Mouse (Mus musculus): ENCODE data around the gene Abcb9.

Gene Abcb9

DNA sequence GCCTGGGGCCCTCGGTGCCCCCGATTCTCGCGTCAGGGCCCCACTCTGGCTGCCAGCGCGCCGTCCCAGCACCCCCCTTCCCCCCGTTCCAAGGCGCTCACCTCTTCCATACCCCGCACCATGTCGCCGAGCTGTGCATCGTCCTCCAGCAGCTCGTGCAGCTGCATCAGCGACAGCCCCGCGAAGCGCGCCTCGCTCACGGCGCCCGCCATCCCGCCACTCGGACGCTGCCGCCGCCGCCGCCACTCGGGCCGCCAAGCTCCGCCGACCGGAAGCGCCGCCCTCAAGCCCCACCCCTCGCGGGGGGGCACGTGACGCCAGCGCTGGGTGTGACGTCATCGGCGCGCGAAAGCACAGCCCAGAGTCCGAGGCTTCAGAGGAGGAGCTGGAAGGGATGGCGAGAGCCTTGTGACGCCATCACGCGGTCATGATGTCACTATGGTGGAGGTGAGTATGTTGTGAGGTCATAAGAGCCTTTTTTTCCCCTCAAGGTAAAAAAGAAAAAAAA, 63.5 kb downstream of the Abcb9 start, which contains the start of gene Vps37b:
Vps37b (minus strand) TSS at position 270 of the 508 bp plus-strand sequence.
- peak; percentile 90 for DNase-seq (ENCODE audit: low read depth, low spot score)

DNA sequence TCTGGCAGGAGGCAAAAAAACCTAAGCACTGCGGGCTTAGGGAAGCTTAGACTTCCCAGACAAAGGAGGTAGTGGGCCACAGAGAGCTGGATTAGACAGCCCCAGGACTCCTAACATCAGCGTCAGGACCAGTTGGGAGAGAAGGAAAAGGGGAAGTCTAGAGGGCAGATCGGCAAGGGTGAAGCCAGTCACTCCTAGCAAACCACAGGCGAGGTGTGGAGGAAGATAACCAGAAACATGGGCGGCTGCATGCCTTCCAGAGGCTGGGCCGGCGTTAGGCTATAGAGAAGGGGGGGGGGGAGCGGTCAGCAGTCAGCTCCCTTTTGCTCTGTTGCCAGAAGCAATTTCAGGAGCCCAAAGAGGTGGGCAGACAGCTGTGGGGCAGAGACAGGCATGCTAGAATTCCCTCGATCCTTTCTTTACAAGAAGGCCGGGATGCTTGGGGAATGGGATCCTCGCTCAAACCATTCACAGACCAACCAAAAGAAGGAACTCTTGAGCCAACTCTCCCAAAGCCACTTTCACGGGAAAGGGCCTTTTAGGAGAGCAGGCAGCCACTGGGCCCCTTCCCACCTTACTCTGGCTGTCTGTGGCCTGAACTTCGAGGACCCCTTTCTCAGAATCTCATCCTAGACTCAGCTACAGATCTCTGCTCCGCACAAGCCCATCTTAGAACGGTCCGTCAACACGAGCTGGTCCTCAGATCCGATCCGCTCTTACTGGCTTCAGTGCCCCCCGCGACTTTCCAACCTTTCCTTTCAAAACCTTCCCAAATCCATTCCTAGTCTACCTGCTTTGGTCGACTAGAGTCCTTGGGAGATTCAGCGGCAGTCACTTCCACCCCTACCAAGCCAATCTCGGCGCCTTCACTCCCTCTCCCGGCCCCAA, 64.3 kb downstream of the Abcb9 start:
- DNase-seq (ENCODE audit: low read depth, low spot score), result no peak

GRCm38 (mm10) chr5:124030386-124031067, 65.1 kb downstream of the Abcb9 start:
- no peak for DNase-seq (ENCODE audit: low read depth, low spot score)

- no peak for DNase-seq (ENCODE audit: low read depth, low spot score)
Measured at GRCm38 (mm10) chr5:124029220-124030035, 66.2 kb downstream of the Abcb9 start.

DNA sequence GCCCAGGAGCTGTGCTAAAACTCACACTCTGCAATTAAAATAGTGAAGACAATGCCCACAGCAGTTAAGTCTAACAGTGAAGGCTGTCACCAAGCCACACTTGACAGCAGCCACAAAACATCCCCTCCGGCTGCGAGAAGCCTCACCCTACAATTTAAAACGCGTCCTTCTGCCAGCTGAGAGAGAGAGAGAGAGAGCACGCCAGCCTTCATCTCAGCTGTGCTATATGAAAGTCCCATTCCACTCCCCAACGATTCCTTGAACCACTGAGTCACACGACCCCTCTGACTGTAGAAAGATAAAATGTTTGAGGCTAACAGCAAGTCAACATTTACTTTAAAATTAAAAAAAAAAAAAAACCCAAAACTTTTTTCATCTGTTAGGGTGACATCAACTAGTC, 66.9 kb downstream of the Abcb9 start:
- no peak for DNase-seq (ENCODE audit: low read depth, low spot score)

GRCm38 (mm10) chr5:124027702-124028470, 67.7 kb downstream of the Abcb9 start:
- DNase-seq (ENCODE audit: low read depth, low spot score), result no peak

GRCm38 (mm10) chr5:124026568-124026967, 69.0 kb downstream of the Abcb9 start:
- no peak for DNase-seq (ENCODE audit: low read depth, low spot score)

- no peak for DNase-seq (ENCODE audit: low read depth, low spot score)
Measured at GRCm38 (mm10) chr5:124025587-124026441, 69.8 kb downstream of the Abcb9 start.

DNA sequence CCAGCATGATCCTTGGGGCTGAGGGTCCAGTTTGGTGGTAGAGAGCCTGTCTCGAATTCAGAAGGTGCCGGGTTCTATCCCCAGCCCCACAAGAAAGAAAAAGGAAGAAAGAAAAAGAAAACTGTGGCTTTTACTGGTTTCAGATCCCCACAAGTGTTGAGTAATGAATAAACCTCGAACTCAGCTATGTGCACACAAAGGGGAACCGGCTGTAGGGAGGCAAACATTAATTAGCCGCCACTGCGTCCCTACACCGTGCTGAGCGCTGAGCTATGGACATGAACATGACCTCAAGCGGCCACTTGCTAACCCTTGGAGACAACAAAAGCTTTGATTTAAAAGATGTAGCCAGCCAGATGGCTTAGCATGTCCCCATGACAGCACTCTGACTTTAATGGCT, 70.5 kb downstream of the Abcb9 start:
- peak; percentile 52 for DNase-seq (ENCODE audit: low read depth, low spot score)

GRCm38 (mm10) chr5:124024677-124025076, 70.9 kb downstream of the Abcb9 start:
- DNase-seq (ENCODE audit: low read depth, low spot score), result no peak

- DNase-seq (ENCODE audit: low read depth, low spot score), result no peak
Measured at GRCm38 (mm10) chr5:124022365-124022764, 73.2 kb downstream of the Abcb9 start.

DNA sequence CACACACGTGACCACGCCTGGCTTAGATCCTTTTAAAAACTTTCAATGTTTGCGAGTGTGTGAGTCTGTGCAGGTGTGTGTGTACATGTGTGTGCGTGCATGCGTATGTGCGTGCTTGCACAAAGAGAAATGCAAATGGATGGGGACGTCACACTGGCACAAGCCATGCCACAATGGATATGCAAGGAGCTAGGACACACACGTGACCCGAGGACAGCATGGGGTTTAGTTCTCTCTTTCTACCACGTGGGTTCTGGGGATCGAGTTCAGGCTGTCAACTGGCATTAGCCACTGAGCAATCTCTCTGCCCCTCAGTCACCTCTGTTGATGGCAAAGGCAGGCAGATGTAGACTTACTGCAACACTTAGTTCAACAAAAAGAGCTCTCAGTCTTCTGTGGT, 73.9 kb downstream of the Abcb9 start:
- DNase-seq (ENCODE audit: low read depth, low spot score), result no peak

GRCm38 (mm10) chr5:124021148-124021547, 74.5 kb downstream of the Abcb9 start:
- DNase-seq (ENCODE audit: low read depth, low spot score), result no peak

DNA sequence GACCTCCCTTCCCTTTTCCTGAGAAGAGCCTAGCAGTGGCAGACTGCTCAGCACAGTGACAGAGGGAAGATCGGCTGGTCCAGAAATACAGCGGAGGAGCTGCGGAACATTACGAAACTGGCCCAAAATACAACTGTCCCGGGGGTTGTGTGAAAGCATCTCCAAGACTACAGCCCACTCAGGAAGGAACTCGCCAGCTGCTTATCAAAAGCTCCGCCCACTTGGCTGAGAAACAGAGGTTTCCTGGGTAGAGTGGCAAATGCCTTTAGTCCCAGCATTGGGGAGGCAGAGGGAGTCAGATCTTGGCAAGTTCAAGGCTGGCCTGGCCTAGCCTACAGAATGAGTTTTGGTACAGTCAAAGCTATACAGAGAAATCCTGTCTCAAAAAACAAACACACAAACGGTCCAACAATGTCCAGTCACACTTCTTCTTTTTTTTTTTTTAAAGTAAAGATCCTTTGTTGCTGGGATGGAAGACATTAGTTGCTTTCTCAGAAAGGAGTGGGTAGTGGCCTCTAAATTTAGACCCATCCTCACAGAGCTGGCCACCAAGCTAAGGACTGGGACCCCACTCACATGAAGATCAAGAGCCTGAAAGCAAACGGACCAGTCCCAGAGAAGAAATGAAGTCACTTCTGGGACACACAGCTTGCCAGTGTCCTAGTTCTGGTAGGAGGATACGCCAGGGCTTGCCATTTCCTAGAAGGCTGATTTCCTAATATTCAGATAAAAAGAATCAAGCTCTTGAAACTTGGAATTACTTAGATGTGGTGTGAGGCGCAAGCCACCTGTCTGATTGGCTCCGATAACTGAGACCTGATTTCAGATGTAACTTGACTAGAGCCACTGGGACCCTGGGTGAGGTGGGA, 76.0 kb downstream of the Abcb9 start:
- no peak for DNase-seq (ENCODE audit: low read depth, low spot score)

- DNase-seq (ENCODE audit: low read depth, low spot score), result no peak
Measured at GRCm38 (mm10) chr5:124018651-124019050, 76.9 kb downstream of the Abcb9 start.

- DNase-seq (ENCODE audit: low read depth, low spot score), result no peak
Measured at GRCm38 (mm10) chr5:124017941-124018340, 77.7 kb downstream of the Abcb9 start.

- no peak for DNase-seq (ENCODE audit: low read depth, low spot score)
Measured at GRCm38 (mm10) chr5:124016291-124016821, 79.2 kb downstream of the Abcb9 start.

DNA sequence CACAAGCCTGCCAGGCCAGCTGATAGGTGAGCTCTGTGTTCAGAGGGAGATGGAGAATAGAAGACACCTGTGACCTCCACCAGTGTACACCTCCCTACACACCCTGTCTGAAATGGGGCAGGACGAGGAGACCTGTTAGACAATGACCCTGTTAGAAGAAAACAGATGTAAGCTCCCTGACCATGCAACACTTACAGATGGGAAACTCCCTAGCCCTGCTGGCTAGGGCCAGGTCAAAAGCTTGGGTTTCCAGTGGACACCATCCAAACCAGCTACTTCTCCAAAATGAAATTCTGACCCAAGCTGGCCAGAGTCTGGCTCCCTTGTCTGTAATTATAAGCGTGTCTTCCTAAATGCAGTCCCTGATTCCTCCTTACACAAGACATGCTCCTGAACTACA, 79.9 kb downstream of the Abcb9 start:
- no peak for DNase-seq (ENCODE audit: low read depth, low spot score)

DNA sequence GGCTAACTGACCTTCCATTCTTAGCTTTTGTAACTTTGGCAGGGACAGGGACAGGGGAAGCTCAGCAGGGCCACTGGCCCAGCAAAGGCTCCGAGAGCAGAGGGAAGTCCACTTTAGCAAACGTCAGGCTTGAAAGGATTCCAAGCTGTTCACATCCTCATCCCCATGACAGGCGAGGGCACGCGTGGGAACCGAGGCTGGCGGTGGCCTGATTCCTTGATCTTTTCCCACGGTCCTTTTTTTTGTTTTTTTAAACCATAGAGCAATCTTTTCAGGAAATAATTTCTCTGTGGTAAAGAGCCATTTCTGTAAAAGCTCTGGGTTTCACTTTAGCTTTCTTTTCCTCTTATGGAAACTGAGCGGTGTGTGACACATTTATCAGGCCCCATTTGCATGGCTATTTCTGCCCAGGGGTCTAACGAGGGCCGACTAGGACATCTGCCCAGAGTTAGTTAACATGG, 80.8 kb downstream of the Abcb9 start:
- peak; percentile 67 for DNase-seq (ENCODE audit: low read depth, low spot score)
